Mouse (Mus musculus): ENCODE results near the gene Uqcr11. TPM values are rescaled to one million over a fixed set of nuclear protein-coding genes. Genes with fewer than 3 reads are reported as not detected.

Gene Uqcr11
- polyA plus RNA-seq, 1 experiment from 2014 or later: 1,492 TPM

GRCm38 (mm10) chr10:80443575-80444278 is 37.1 kb upstream of the Uqcr11 start:
- 80% methylated on average over 8 of the region's 8 CpGs for WGBS
- H3K4me1 ChIP-seq (ENCODE audit: control insufficient read depth, insufficient read depth, low read length): peaks cover 2% of the 10 kb centered on the region; the same call in 1 of the 2 replicates
- no peak overlapping the region for H3K9ac ChIP-seq (ENCODE audit: low read length)

GRCm38 (mm10) chr10:80442989-80443388 is 36.4 kb upstream of the Uqcr11 start:
- Histone ChIP-seq H3K27ac (ENCODE audit: low read length) (no peak overlapping the region), H3K27me3 (ENCODE audit: control insufficient read depth, insufficient read depth, low read length) (peaks cover 5% of the 10 kb centered on the region), H3K4me3 (ENCODE audit: low read length) (no peak overlapping the region), H3K9me3 (replicated peaks; ENCODE audit: control insufficient read depth, low read length) (no peaks in the 10 kb centered on the region), H3K4me2 (ENCODE audit: low read depth, low read length) (no peak overlapping the region), H3K4me1 (ENCODE audit: control insufficient read depth, insufficient read depth, low read length) (peaks cover 2% of the 10 kb centered on the region; the same call in 1 of the 2 replicates), H3K36me3 (ENCODE audit: control insufficient read depth, insufficient read depth) (no peaks in the 10 kb centered on the region), H3K9ac (ENCODE audit: low read length) (no peak overlapping the region)
- ATAC-seq (replicated peaks; ENCODE audit: extremely low read depth, insufficient read depth, low FRiP score): no peak
- 58% methylated on average over 2 of the region's 2 CpGs for WGBS

More at GRCm38 (mm10) chr10:80443575-80444278, 37.1 kb upstream of the Uqcr11 start:
- peaks cover 6% of the 10 kb centered on the region for H3K27me3 ChIP-seq (ENCODE audit: control insufficient read depth, insufficient read depth, low read length)
- no peak for ATAC-seq (replicated peaks; ENCODE audit: extremely low read depth, insufficient read depth, low FRiP score)
- H3K4me2 ChIP-seq (ENCODE audit: low read depth, low read length): no peak overlapping the region
- no peaks in the 10 kb centered on the region for H3K9me3 ChIP-seq (replicated peaks; ENCODE audit: control insufficient read depth, low read length)
- H3K27ac ChIP-seq (ENCODE audit: low read length): no peak overlapping the region
- H3K4me3 ChIP-seq (ENCODE audit: low read length): no peak overlapping the region
- H3K36me3 ChIP-seq (ENCODE audit: control insufficient read depth, insufficient read depth): no peaks in the 10 kb centered on the region

GRCm38 (mm10) chr10:80441598-80441997 is 35.0 kb upstream of the Uqcr11 start:
- Histone ChIP-seq H3K9ac (ENCODE audit: low read length) (no peak overlapping the region), H3K36me3 (ENCODE audit: control insufficient read depth, insufficient read depth) (no peaks in the 10 kb centered on the region), H3K4me2 (ENCODE audit: low read depth, low read length) (no peak overlapping the region), H3K27me3 (ENCODE audit: control insufficient read depth, insufficient read depth, low read length) (peaks cover under 1% of the 10 kb centered on the region; the same call in 1 of the 2 replicates), H3K9me3 (replicated peaks; ENCODE audit: control insufficient read depth, low read length) (no peaks in the 10 kb centered on the region), H3K27ac (ENCODE audit: low read length) (no peak overlapping the region), H3K4me1 (ENCODE audit: control insufficient read depth, insufficient read depth, low read length) (peaks cover 2% of the 10 kb centered on the region; the same call in 1 of the 2 replicates), H3K4me3 (ENCODE audit: low read length) (no peak overlapping the region)
- no peak for ATAC-seq (replicated peaks; ENCODE audit: extremely low read depth, insufficient read depth, low FRiP score)
- whole genome bisulfite sequencing: 62% methylated on average over 8 of the region's 8 CpGs

GRCm38 (mm10) chr10:80440031-80440430 is 33.4 kb upstream of the Uqcr11 start:
- Histone ChIP-seq H3K4me3 (ENCODE audit: low read length) (no peak overlapping the region), H3K36me3 (ENCODE audit: control insufficient read depth, insufficient read depth) (no peaks in the 10 kb centered on the region), H3K9me3 (replicated peaks; ENCODE audit: control insufficient read depth, low read length) (no peaks in the 10 kb centered on the region), H3K4me1 (ENCODE audit: control insufficient read depth, insufficient read depth, low read length) (peaks cover 5% of the 10 kb centered on the region), H3K27me3 (ENCODE audit: control insufficient read depth, insufficient read depth, low read length) (no peaks in the 10 kb centered on the region; the same call in 1 of the 2 replicates), H3K9ac (ENCODE audit: low read length) (no peak overlapping the region), H3K27ac (ENCODE audit: low read length) (no peak overlapping the region), H3K4me2 (ENCODE audit: low read depth, low read length) (no peak overlapping the region)
- no peak for ATAC-seq (replicated peaks; ENCODE audit: extremely low read depth, insufficient read depth, low FRiP score)

- Histone ChIP-seq H3K9me3 (replicated peaks; ENCODE audit: control insufficient read depth, low read length) (no peaks in the 10 kb centered on the region), H3K4me1 (ENCODE audit: control insufficient read depth, insufficient read depth, low read length) (peaks cover 5% of the 10 kb centered on the region), H3K9ac (ENCODE audit: low read length) (no peak overlapping the region), H3K27ac (ENCODE audit: low read length) (no peak overlapping the region), H3K27me3 (ENCODE audit: control insufficient read depth, insufficient read depth, low read length) (no peaks in the 10 kb centered on the region), H3K4me2 (ENCODE audit: low read depth, low read length) (no peak overlapping the region), H3K4me3 (ENCODE audit: low read length) (no peak overlapping the region), H3K36me3 (ENCODE audit: control insufficient read depth, insufficient read depth) (no peaks in the 10 kb centered on the region)
- WGBS: 56% methylated on average over 4 of the region's 4 CpGs
- ATAC-seq (replicated peaks; ENCODE audit: extremely low read depth, insufficient read depth, low FRiP score): no peak
Observed at GRCm38 (mm10) chr10:80437973-80438372, 31.3 kb upstream of the Uqcr11 start.

GRCm38 (mm10) chr10:80436276-80436675 is 29.6 kb upstream of the Uqcr11 start:
- Histone ChIP-seq H3K9ac (ENCODE audit: low read length) (no peak overlapping the region), H3K4me3 (ENCODE audit: low read length) (no peak overlapping the region), H3K9me3 (replicated peaks; ENCODE audit: control insufficient read depth, low read length) (no peaks in the 10 kb centered on the region), H3K27me3 (ENCODE audit: control insufficient read depth, insufficient read depth, low read length) (no peaks in the 10 kb centered on the region), H3K27ac (ENCODE audit: low read length) (no peak overlapping the region), H3K36me3 (ENCODE audit: control insufficient read depth, insufficient read depth) (no peaks in the 10 kb centered on the region), H3K4me2 (ENCODE audit: low read depth, low read length) (no peak overlapping the region), H3K4me1 (ENCODE audit: control insufficient read depth, insufficient read depth, low read length) (peaks cover 16% of the 10 kb centered on the region)
- ATAC-seq (replicated peaks; ENCODE audit: extremely low read depth, insufficient read depth, low FRiP score): no peak
- WGBS: 14% methylated on average over 9 of the region's 9 CpGs

- Histone ChIP-seq H3K9me3 (replicated peaks; ENCODE audit: control insufficient read depth, low read length) (no peaks in the 10 kb centered on the region), H3K4me1 (ENCODE audit: control insufficient read depth, insufficient read depth, low read length) (peaks cover 21% of the 10 kb centered on the region), H3K4me3 (ENCODE audit: low read length) (no peak overlapping the region), H3K27me3 (ENCODE audit: control insufficient read depth, insufficient read depth, low read length) (no peaks in the 10 kb centered on the region), H3K4me2 (ENCODE audit: low read depth, low read length) (no peak overlapping the region), H3K36me3 (ENCODE audit: control insufficient read depth, insufficient read depth) (no peaks in the 10 kb centered on the region), H3K9ac (ENCODE audit: low read length) (no peak overlapping the region), H3K27ac (ENCODE audit: low read length) (no peak overlapping the region)
- WGBS: 43% methylated on average over 7 of the region's 7 CpGs
- ATAC-seq (replicated peaks; ENCODE audit: extremely low read depth, insufficient read depth, low FRiP score): no peak
Observed at GRCm38 (mm10) chr10:80435764-80436163, 29.1 kb upstream of the Uqcr11 start.

GRCm38 (mm10) chr10:80434823-80435222 is 28.2 kb upstream of the Uqcr11 start:
- WGBS: 82% methylated on average over 3 of the region's 3 CpGs
- Histone ChIP-seq H3K4me2 (ENCODE audit: low read depth, low read length) (no peak overlapping the region), H3K27me3 (ENCODE audit: control insufficient read depth, insufficient read depth, low read length) (no peaks in the 10 kb centered on the region), H3K4me3 (ENCODE audit: low read length) (no peak overlapping the region), H3K36me3 (ENCODE audit: control insufficient read depth, insufficient read depth) (peaks cover 3% of the 10 kb centered on the region), H3K9ac (ENCODE audit: low read length) (no peak overlapping the region), H3K9me3 (replicated peaks; ENCODE audit: control insufficient read depth, low read length) (no peaks in the 10 kb centered on the region), H3K4me1 (ENCODE audit: control insufficient read depth, insufficient read depth, low read length) (peaks cover 21% of the 10 kb centered on the region), H3K27ac (ENCODE audit: low read length) (no peak overlapping the region)
- no peak for ATAC-seq (replicated peaks; ENCODE audit: extremely low read depth, insufficient read depth, low FRiP score)

- peak overlapping the region; percentile 93 for H3K4me3 ChIP-seq (ENCODE audit: low read length)
- no peaks in the 10 kb centered on the region for H3K27me3 ChIP-seq (ENCODE audit: control insufficient read depth, insufficient read depth, low read length)
- H3K27ac ChIP-seq (ENCODE audit: low read length): no peak overlapping the region
- peaks cover 9% of the 10 kb centered on the region for H3K36me3 ChIP-seq (ENCODE audit: control insufficient read depth, insufficient read depth)
- no peaks in the 10 kb centered on the region for H3K9me3 ChIP-seq (replicated peaks; ENCODE audit: control insufficient read depth, low read length)
- no peak overlapping the region for H3K4me2 ChIP-seq (ENCODE audit: low read depth, low read length)
- peaks cover 21% of the 10 kb centered on the region for H3K4me1 ChIP-seq (ENCODE audit: control insufficient read depth, insufficient read depth, low read length)
- H3K9ac ChIP-seq (ENCODE audit: low read length): no peak overlapping the region
- 12% methylated on average over 8 of the region's 8 CpGs for WGBS
- no peak for ATAC-seq (replicated peaks; ENCODE audit: extremely low read depth, insufficient read depth, low FRiP score)
Observed at GRCm38 (mm10) chr10:80434233-80434592, 27.6 kb upstream of the Uqcr11 start.

All from heart, embryonic 16.5 days (tissue).